Mouse (Mus musculus): ENCODE data around the gene D8Ertd738e. TPM values are rescaled to one million over a fixed set of nuclear protein-coding genes. Genes with fewer than 3 reads are reported as not detected.
A peak's percentile ranks its signal among the peaks of the same experiment; 100 is the strongest.

D8Ertd738e gene
- polyA plus RNA-seq, 1 experiment from 2014 or later = 388 TPM

DNA sequence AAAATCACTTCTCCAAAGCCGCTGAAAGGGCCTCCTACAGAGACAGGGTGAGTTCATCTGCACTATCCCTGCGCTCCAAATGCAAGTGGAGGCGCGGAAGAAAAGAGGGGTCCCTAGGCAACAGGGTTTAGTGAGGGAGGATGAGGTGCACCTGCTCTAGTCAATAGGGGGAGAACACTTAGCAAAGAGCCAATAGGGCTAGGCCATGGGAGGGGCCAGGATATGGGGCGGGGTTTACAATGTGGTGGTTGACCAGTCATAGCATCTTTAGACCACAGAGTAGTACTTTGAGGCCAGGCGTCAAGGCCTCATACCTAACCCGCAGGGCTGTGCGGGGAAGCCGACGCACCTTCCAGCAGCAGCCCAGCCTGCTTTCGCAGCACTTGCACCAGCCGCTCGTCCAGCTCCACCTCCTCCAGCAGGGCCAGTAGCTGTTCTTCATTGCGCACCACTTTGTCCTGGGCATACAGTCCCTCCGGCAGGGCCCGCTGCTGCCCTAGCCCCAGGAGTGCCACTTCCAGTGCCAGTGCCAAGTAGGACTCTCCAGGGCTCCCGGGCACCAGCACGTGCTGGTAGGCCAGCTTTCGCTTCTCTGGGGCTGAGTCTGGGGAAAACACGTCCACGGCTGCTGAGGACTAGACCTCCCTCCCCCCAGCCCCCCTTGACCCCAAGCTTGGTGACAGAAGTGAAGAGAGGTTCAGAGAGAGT, 26.0 kb downstream of the D8Ertd738e start:
- H3K4me2 ChIP-seq (replicated peaks; ENCODE audit: low read depth, low read length) = no peak overlapping the region
- H3K27ac ChIP-seq (ENCODE audit: low read depth, low read length) = no peak overlapping the region
- no peaks in the 10 kb centered on the region for H3K4me1 ChIP-seq (ENCODE audit: control insufficient read depth, insufficient read depth, low read length)
- H3K4me3 ChIP-seq (ENCODE audit: low read length) = no peak overlapping the region
- no peaks in the 10 kb centered on the region for H3K27me3 ChIP-seq (ENCODE audit: control insufficient read depth, insufficient read depth, low read length)
- no peaks in the 10 kb centered on the region for H3K9me3 ChIP-seq (ENCODE audit: control insufficient read depth, low read length)
- peaks cover 91% of the 10 kb centered on the region for H3K36me3 ChIP-seq (ENCODE audit: control insufficient read depth, insufficient read depth, low read length)
- H3K9ac ChIP-seq (ENCODE audit: low read depth, low read length) = no peak overlapping the region
- no peak for ATAC-seq (ENCODE audit: low FRiP score, low TSS enrichment)
- 85% methylated on average over 21 of the region's 21 CpGs for WGBS

DNA sequence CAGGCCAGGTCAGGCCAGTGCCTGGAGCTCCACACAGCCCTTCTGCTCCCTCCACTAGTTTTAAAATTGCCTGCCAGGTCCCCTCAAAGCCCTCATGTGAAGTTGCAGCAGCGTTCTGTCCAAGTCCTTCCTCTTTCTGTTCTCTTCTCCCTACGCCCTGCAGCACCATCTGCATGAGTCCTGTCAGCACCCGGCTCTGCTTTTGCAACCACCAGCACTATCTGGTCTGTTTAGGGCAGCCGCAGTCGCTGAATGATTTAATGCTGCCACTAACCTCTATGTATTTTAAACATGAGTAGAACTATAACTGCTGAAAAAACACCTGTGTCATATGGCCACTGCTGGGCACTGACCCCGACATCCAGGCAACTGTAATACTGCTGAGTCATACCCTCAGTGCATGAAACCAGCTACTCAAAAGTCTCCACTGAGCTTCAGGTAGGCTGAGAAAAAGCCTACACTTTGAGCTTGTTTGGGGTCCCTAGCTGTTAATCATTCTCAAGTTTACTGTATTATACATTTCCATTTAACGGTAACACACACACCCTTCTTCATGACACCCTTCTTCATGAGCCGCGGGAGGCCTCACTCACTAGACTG, 26.9 kb downstream of the D8Ertd738e start:
- no peak overlapping the region for H3K4me2 ChIP-seq (replicated peaks; ENCODE audit: low read depth, low read length)
- no peaks in the 10 kb centered on the region for H3K9me3 ChIP-seq (ENCODE audit: control insufficient read depth, low read length)
- no peaks in the 10 kb centered on the region for H3K4me1 ChIP-seq (ENCODE audit: control insufficient read depth, insufficient read depth, low read length)
- H3K4me3 ChIP-seq (ENCODE audit: low read length) = no peak overlapping the region
- no peaks in the 10 kb centered on the region for H3K27me3 ChIP-seq (ENCODE audit: control insufficient read depth, insufficient read depth, low read length)
- no peak overlapping the region for H3K27ac ChIP-seq (ENCODE audit: low read depth, low read length)
- WGBS = 90% methylated on average over 9 of the region's 9 CpGs
- H3K36me3 ChIP-seq (ENCODE audit: control insufficient read depth, insufficient read depth, low read length) = peaks cover 91% of the 10 kb centered on the region
- no peak overlapping the region; the same call in 1 of the 2 replicates for H3K9ac ChIP-seq (ENCODE audit: low read depth, low read length)
- no peak for ATAC-seq (ENCODE audit: low FRiP score, low TSS enrichment)

DNA sequence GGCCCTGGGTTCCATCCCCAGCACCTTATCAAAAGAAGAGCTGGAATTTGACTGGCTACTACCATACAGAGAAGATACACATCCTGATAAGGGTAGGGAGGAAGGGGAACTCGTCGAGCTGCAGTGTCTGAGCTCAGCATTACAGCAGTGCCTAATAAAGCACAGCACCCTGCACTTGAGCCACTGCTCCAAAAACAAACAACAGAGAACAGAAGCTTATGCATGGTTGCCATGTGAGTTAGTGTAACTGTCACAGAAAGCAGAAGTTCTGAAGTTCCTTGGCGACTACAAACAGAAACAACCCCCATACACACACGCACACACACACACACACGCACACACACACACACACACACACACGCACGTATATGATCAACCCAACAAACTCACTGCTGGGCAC, 29.4 kb downstream of the D8Ertd738e start:
- Histone ChIP-seq H3K4me2 (replicated peaks; ENCODE audit: low read depth, low read length) (no peak overlapping the region), H3K36me3 (ENCODE audit: control insufficient read depth, insufficient read depth, low read length) (peaks cover 91% of the 10 kb centered on the region), H3K27me3 (ENCODE audit: control insufficient read depth, insufficient read depth, low read length) (no peaks in the 10 kb centered on the region), H3K4me1 (ENCODE audit: control insufficient read depth, insufficient read depth, low read length) (no peaks in the 10 kb centered on the region), H3K9ac (ENCODE audit: low read depth, low read length) (no peak overlapping the region), H3K4me3 (ENCODE audit: low read length) (no peak overlapping the region), H3K9me3 (ENCODE audit: control insufficient read depth, low read length) (no peaks in the 10 kb centered on the region), H3K27ac (ENCODE audit: low read depth, low read length) (no peak overlapping the region)
- ATAC-seq (ENCODE audit: low FRiP score, low TSS enrichment) = no peak
- WGBS = 89% methylated on average over 7 of the region's 7 CpGs

DNA sequence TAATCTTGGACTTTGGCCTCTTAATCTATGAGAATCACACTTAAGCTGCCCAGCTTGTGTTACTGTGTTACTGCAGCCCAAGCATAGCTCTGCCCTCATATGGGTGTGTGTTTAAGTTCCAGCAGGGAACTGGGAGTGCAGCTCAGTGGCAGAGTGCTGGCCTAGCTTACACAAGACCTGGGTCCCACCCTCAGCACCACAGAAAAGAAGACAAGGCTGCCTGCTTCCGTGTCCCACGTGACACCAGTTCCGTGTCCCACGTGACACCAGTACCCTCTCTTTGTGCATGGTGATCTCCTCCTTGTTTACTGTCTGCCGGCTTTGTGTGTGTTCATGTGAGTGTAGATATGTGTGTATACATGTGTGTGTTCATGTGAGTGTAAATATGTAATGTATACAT, 31.4 kb downstream of the D8Ertd738e start:
- Histone ChIP-seq H3K36me3 (ENCODE audit: control insufficient read depth, insufficient read depth, low read length) (peaks cover 91% of the 10 kb centered on the region), H3K9me3 (ENCODE audit: control insufficient read depth, low read length) (no peaks in the 10 kb centered on the region), H3K4me1 (ENCODE audit: control insufficient read depth, insufficient read depth, low read length) (no peaks in the 10 kb centered on the region), H3K4me2 (replicated peaks; ENCODE audit: low read depth, low read length) (no peak overlapping the region), H3K4me3 (ENCODE audit: low read length) (no peak overlapping the region), H3K9ac (ENCODE audit: low read depth, low read length) (no peak overlapping the region), H3K27ac (ENCODE audit: low read depth, low read length) (no peak overlapping the region), H3K27me3 (ENCODE audit: control insufficient read depth, insufficient read depth, low read length) (no peaks in the 10 kb centered on the region)
- WGBS = 97% methylated on average over 5 of the region's 5 CpGs
- ATAC-seq (ENCODE audit: low FRiP score, low TSS enrichment) = no peak

DNA sequence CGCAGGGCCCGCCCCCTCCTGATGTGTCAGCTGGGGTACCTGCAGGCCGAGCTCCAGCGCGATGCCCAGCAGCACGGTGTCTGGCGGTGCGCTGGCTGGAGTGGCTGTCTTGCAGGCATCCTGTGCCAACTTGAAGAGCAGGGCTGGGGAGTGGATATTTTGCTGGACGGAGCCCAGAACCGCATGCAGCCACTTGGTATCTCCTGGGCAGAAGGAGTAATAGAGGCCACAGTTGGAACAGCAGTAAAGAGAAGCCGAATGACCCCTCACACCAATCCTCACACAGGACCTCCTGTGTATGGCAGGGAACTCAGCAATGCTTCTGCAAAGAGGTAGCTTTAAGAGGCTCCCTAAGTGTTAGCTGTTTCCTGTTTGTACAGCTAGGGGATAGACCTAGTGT, 32.3 kb downstream of the D8Ertd738e start:
- no peaks in the 10 kb centered on the region for H3K27me3 ChIP-seq (ENCODE audit: control insufficient read depth, insufficient read depth, low read length)
- no peak overlapping the region for H3K4me3 ChIP-seq (ENCODE audit: low read length)
- H3K4me1 ChIP-seq (ENCODE audit: control insufficient read depth, insufficient read depth, low read length) = no peaks in the 10 kb centered on the region
- no peak overlapping the region for H3K9ac ChIP-seq (ENCODE audit: low read depth, low read length)
- 92% methylated on average over 11 of the region's 11 CpGs for WGBS
- no peaks in the 10 kb centered on the region for H3K9me3 ChIP-seq (ENCODE audit: control insufficient read depth, low read length)
- H3K4me2 ChIP-seq (replicated peaks; ENCODE audit: low read depth, low read length) = no peak overlapping the region
- peaks cover 91% of the 10 kb centered on the region for H3K36me3 ChIP-seq (ENCODE audit: control insufficient read depth, insufficient read depth, low read length)
- no peak for ATAC-seq (ENCODE audit: low FRiP score, low TSS enrichment)
- H3K27ac ChIP-seq (ENCODE audit: low read depth, low read length) = no peak overlapping the region

DNA sequence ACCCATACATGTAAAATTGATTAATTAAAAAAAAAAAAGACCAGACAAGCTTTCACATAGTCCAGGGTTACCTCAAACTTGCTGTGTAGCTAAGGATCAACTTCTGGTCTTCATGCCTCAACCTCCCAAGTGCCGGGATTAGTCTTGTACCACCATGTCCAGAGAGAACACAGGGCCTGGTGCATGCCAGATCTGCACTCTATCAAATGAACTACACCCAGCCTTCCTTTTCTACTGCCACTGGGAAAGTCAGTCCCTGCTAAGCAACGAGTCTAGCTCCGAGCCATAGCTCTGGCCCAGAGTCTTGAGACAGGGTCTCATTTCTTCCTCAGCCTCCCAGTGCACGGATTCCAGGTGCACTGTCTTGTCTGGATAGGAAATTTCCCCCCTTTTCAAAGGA, 36.2 kb downstream of the D8Ertd738e start:
- no peaks in the 10 kb centered on the region for H3K27me3 ChIP-seq (ENCODE audit: control insufficient read depth, insufficient read depth, low read length)
- H3K4me1 ChIP-seq (ENCODE audit: control insufficient read depth, insufficient read depth, low read length) = peaks cover 17% of the 10 kb centered on the region
- ATAC-seq (ENCODE audit: low FRiP score, low TSS enrichment) = no peak
- H3K9me3 ChIP-seq (ENCODE audit: control insufficient read depth, low read length) = no peaks in the 10 kb centered on the region
- H3K4me2 ChIP-seq (replicated peaks; ENCODE audit: low read depth, low read length) = no peak overlapping the region
- H3K36me3 ChIP-seq (ENCODE audit: control insufficient read depth, insufficient read depth, low read length) = peaks cover 89% of the 10 kb centered on the region
- H3K27ac ChIP-seq (ENCODE audit: low read depth, low read length) = no peak overlapping the region
- no peak overlapping the region for H3K9ac ChIP-seq (ENCODE audit: low read depth, low read length)
- no peak overlapping the region for H3K4me3 ChIP-seq (ENCODE audit: low read length)
- WGBS = 86% methylated on average over 4 of the region's 4 CpGs

DNA sequence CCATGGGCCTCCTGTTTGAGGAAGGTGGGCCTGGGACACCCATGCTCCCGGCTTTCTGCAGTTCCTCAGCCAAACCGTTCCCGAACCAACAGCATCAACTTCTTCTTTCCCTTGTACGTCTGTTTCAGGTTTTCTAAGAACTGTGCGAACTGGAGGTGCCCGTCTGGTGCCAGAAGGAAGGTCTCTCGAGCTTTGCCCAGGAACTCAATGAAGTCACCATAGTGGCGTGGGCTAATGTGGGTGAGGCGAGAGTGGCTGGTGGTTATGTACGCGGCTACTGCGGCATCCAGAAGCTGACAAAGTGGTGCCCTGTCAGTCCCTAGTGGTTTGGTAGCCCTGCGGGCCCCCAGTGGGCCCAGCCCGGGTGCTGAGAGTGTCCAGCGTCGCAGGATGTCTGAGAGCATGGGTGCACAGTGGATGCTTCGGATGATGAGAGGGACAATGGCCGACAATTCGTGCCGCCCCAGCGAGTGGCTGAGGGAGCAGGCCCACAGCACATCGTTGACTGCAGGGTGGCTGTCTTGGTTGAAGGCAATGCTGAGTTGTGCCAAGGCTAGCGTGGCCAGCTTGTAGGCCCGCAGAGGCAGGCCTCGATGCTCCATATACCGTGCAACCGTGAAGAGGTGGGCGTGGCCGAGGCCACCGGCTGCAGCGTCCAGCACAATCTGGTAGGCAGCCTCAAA, 37.5 kb downstream of the D8Ertd738e start:
- H3K27me3 ChIP-seq (ENCODE audit: control insufficient read depth, insufficient read depth, low read length) = no peaks in the 10 kb centered on the region
- H3K4me1 ChIP-seq (ENCODE audit: control insufficient read depth, insufficient read depth, low read length) = peaks cover 28% of the 10 kb centered on the region
- no peak for ATAC-seq (ENCODE audit: low FRiP score, low TSS enrichment)
- H3K27ac ChIP-seq (ENCODE audit: low read depth, low read length) = no peak overlapping the region
- H3K4me2 ChIP-seq (replicated peaks; ENCODE audit: low read depth, low read length) = no peak overlapping the region
- no peak overlapping the region for H3K9ac ChIP-seq (ENCODE audit: low read depth, low read length)
- no peak overlapping the region for H3K4me3 ChIP-seq (ENCODE audit: low read length)
- 92% methylated on average over 31 of the region's 31 CpGs for WGBS
- peaks cover 77% of the 10 kb centered on the region for H3K36me3 ChIP-seq (ENCODE audit: control insufficient read depth, insufficient read depth, low read length)
- no peaks in the 10 kb centered on the region for H3K9me3 ChIP-seq (ENCODE audit: control insufficient read depth, low read length)

DNA sequence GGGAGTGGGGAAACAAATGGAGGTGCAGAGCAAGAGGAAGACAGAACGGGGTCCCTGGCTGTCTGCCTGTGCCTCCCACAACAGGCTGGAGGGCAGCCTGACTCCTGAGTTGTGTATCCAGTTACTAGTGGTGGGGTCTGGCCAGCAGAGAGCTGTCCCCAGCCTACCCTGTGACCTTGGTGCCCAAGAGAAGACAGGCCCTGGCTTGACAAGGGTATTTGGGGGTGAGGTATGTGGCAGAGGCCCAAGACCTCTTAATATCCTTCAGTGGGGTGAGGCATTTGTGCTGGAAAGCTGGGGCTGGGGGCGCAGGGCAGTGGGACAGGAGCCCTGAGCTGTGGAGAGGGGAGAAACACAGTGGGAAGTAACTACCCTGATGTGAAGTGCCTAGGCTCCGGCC, 38.3 kb downstream of the D8Ertd738e start:
- H3K9me3 ChIP-seq (ENCODE audit: control insufficient read depth, low read length) = no peaks in the 10 kb centered on the region
- peaks cover 28% of the 10 kb centered on the region for H3K4me1 ChIP-seq (ENCODE audit: control insufficient read depth, insufficient read depth, low read length)
- H3K36me3 ChIP-seq (ENCODE audit: control insufficient read depth, insufficient read depth, low read length) = peaks cover 68% of the 10 kb centered on the region
- no peak overlapping the region for H3K4me2 ChIP-seq (replicated peaks; ENCODE audit: low read depth, low read length)
- WGBS = 89% methylated on average over 3 of the region's 3 CpGs
- no peak overlapping the region for H3K27ac ChIP-seq (ENCODE audit: low read depth, low read length)
- no peak overlapping the region for H3K4me3 ChIP-seq (ENCODE audit: low read length)
- ATAC-seq (ENCODE audit: low FRiP score, low TSS enrichment) = no peak
- H3K9ac ChIP-seq (ENCODE audit: low read depth, low read length) = no peak overlapping the region
- H3K27me3 ChIP-seq (ENCODE audit: control insufficient read depth, insufficient read depth, low read length) = no peaks in the 10 kb centered on the region

DNA sequence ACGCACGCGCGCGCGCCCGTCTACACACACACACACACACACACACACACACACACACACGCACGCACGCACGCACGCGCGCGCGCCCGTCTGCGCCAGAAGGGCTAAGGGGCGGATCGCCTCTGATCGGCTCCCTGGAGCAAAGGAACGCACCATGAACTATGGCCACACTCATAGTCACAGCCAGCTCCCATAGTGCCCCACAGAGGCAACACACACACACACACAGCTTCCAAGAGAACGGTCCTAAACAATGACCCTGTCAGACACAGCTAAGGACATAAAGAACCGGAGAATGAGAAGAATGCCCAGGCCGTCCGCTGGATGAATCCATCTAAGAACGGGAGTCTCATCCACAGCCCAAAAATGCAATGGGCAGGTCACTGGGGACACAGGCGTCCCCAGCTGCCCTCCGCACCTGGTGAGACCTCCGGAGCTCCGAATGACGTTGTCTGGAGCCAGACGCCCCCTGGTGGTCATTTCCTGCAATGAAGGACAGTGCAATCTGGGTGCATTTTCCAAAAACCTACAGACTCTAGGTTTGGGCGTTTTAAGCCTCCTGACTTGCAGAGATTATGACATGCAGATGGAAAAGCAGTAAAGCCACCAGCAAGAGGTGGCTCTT, 39.2 kb downstream of the D8Ertd738e start:
- Histone ChIP-seq H3K27me3 (ENCODE audit: control insufficient read depth, insufficient read depth, low read length) (no peaks in the 10 kb centered on the region), H3K4me1 (ENCODE audit: control insufficient read depth, insufficient read depth, low read length) (peaks cover 28% of the 10 kb centered on the region), H3K9ac (ENCODE audit: low read depth, low read length) (no peak overlapping the region), H3K36me3 (ENCODE audit: control insufficient read depth, insufficient read depth, low read length) (peaks cover 59% of the 10 kb centered on the region), H3K4me3 (ENCODE audit: low read length) (no peak overlapping the region), H3K4me2 (replicated peaks; ENCODE audit: low read depth, low read length) (no peak overlapping the region), H3K9me3 (ENCODE audit: control insufficient read depth, low read length) (no peaks in the 10 kb centered on the region), H3K27ac (ENCODE audit: low read depth, low read length) (no peak overlapping the region)
- peak; percentile 58; the same call in 1 of the 2 replicates for ATAC-seq (ENCODE audit: low FRiP score, low TSS enrichment)
- 61% methylated on average over 34 of the region's 34 CpGs for WGBS

All from kidney, embryonic 14.5 days (tissue).